Mouse (Mus musculus) bone marrow macrophage, adult 2 months (primary cell): Measurements from ENCODE around the gene Asic4.

Source experiments
- CTCF ChIP-seq: IDR thresholded peaks from 2 replicates; pipeline ENCODE4 v1.5.1; 2012; ENCODE audit warnings: low read depth, mild to moderate bottlenecking, low read length, moderate library complexity
- POLR2A ChIP-seq: IDR thresholded peaks from 2 replicates; pipeline ENCODE4 v1.6.1; 2012; ENCODE audit warnings: mild to moderate bottlenecking, low read depth, low read length, borderline replicate concordance

DNA sequence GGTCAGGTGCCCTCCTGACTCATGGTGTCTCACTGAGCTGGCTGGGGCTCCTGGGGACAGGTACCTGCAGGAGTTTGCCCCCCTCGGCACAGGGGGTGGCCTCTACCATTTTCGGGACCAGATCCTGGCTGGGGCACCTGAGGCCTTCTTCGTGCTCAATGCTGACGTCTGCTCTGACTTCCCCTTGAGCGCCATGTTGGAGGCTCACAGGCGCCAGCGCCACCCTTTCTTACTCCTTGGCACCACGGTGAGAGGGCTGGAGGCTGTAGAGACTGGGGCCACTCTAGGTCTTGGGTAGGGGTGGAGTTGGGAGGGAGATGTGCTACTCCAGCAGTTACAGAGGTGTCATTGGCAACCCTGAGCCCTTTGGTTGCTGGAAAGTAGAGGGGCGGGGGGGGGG lies 11.5 kb upstream of the Asic4 start:
- TF ChIP-seq CTCF (no peak), POLR2A (no peak)
